Mouse (Mus musculus) liver, embryonic 15.5 days (tissue): Measurements from ENCODE around the gene Tuba1a. TPM values are rescaled to one million over a fixed set of nuclear protein-coding genes. Genes with fewer than 3 reads are reported as not detected.
A peak's percentile ranks its signal among the peaks of the same experiment; 100 is the strongest.
"Not testable (repeated sequence)": the region's sequence is repeated elsewhere in the genome, so short reads cannot be mapped to it uniquely, and the experiment has no call there.

Source experiments
- ATAC-seq: fragments of 200-750 bp; cut with Nextera tagmentation; 2 replicates; pipeline ENCODE4 v1.8.0; 2017; ENCODE audit warnings: moderate number of reproducible peaks, mild to moderate bottlenecking, moderate library complexity; ENCODE audit not compliant: insufficient read depth
- H3K27ac ChIP-seq: fragments of 300-500 bp; sonication (generic); replicated peaks from 2 replicates; pipeline ENCODE4 v1.5.1; 2015; ENCODE audit warnings: mild to moderate bottlenecking, inconsistent platforms
- H3K27me3 ChIP-seq: fragments of 300-500 bp; sonication (generic); 2 replicates; pipeline ENCODE4 v1.6.1; 2015; ENCODE audit warnings: mild to moderate bottlenecking, inconsistent platforms
- H3K36me3 ChIP-seq: fragments of 300-500 bp; sonication (generic); replicated peaks from 2 replicates; pipeline ENCODE4 v1.6.1; 2015; ENCODE audit warnings: moderate library complexity, mild to moderate bottlenecking, inconsistent platforms
- H3K4me1 ChIP-seq: fragments of 300-500 bp; sonication (generic); replicated peaks from 2 replicates; pipeline ENCODE4 v1.6.1; 2015; ENCODE audit warnings: inconsistent platforms
- H3K4me2 ChIP-seq: fragments of 300-500 bp; sonication (generic); 2 replicates; pipeline ENCODE4 v1.6.1; 2015; ENCODE audit warnings: moderate library complexity, mild to moderate bottlenecking, inconsistent platforms
- H3K4me3 ChIP-seq: fragments of 300-500 bp; sonication (generic); replicated peaks from 2 replicates; pipeline ENCODE4 v1.5.1; 2015; ENCODE audit warnings: mild to moderate bottlenecking, inconsistent platforms
- H3K9ac ChIP-seq: fragments of 300-500 bp; sonication (generic); 2 replicates; pipeline ENCODE4 v1.6.1; 2015; ENCODE audit warnings: moderate library complexity, mild to moderate bottlenecking, inconsistent platforms
- H3K9me3 ChIP-seq: fragments of 300-500 bp; sonication (generic); replicated peaks from 2 replicates; pipeline ENCODE4 v1.6.1; 2016; ENCODE audit warnings: inconsistent platforms
- WGBS: fragments of 180-500 bp; shearing (Covaris S2); methylation state at CpG from one replicate; pipeline ENCODE4 v1.1.7; 2015; ENCODE audit warnings: mixed read lengths; ENCODE audit not compliant: insufficient replicate concordance; 5-methylcytosine and 5-hydroxymethylcytosine counted together
- polyA plus RNA-seq: library from polyadenylated mRNA; unstranded; fragments of >200 nt; fragmentation: Nextera tagmentation; extraction: Ambion mirVana; gene quantifications from 2 replicates; pipeline ENCODE4 v1.2.1, GENCODE M21; 2015

The Tuba1a gene
- polyA plus RNA-seq, 1 experiment from 2014 or later, result 75.1 TPM

DNA sequence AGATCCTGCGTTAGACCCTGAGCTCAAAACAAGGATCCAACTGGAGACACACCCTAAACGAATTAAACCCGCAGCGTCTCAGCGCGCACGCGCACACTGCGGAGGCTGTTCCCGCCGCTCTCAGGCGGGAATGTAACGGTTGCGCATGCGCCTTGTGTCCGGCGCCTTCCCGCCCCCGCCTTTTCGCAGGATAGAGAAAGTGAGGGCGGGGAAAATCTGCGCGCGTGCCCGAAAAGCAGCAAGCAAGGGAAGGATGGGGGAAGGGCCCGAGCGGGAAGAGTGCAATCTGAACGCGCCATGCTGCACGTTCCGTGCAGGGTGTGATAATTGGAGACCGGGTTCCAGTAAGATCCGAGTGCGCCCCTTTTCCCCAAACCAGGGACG, 19.7 kb downstream of the Tuba1a start:
- peak overlapping the region; percentile 93 for H3K9ac ChIP-seq
- H3K4me3 ChIP-seq, result peak overlapping the region; percentile 91
- H3K27ac ChIP-seq, result peak overlapping the region; percentile 98
- no peaks in the 10 kb centered on the region for H3K9me3 ChIP-seq
- no peaks in the 10 kb centered on the region for H3K27me3 ChIP-seq
- ATAC-seq, result peak; percentile 78
- WGBS, result 0% methylated on average over 35 of the region's 35 CpGs
- H3K36me3 ChIP-seq, result peaks cover 23% of the 10 kb centered on the region
- H3K4me1 ChIP-seq, result peaks cover 35% of the 10 kb centered on the region
- H3K4me2 ChIP-seq, result peak overlapping the region; percentile 94

GRCm38 (mm10) chr15:98933004-98933671, 20.4 kb downstream of the Tuba1a start:
- H3K4me3 ChIP-seq, result peak overlapping the region; percentile 91
- H3K36me3 ChIP-seq, result peaks cover 23% of the 10 kb centered on the region
- 12% methylated on average over 8 of the region's 9 CpGs for WGBS
- not testable (repeated sequence) for H3K9me3 ChIP-seq, H3K27me3 ChIP-seq, ATAC-seq
- H3K4me1 ChIP-seq, result peaks cover 36% of the 10 kb centered on the region
- peak overlapping the region; percentile 93 for H3K9ac ChIP-seq
- peak overlapping the region; percentile 94 for H3K4me2 ChIP-seq
- peak overlapping the region; percentile 98 for H3K27ac ChIP-seq

DNA sequence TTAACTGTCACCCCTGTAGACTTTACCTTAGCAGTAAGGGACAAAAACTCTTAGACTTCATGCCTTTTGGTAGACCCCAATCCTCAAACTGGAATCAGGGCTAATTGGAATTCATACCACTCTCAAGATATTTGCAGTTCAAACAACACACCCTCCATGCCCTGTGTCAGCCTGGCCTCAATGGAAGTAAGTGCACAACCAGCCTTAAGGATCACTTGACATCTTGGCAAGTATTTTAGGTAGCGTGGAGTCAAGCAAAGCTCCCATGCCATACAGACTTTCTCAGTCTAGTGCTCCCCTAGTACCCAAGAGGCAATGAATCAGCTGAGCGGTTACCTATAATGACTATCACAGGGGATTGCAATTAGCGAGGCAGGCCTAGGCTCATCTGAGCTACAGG, 22.5 kb downstream of the Tuba1a start:
- H3K9ac ChIP-seq, result no peak overlapping the region
- 85% methylated on average over 3 of the region's 3 CpGs for WGBS
- peaks cover 23% of the 10 kb centered on the region for H3K36me3 ChIP-seq
- no peak overlapping the region for H3K4me2 ChIP-seq
- H3K27ac ChIP-seq, result 0 out of 2 replicates have a peak overlapping the region, but pooled peaks have one; percentile 19
- no peaks in the 10 kb centered on the region for H3K27me3 ChIP-seq
- ATAC-seq, result no peak
- peaks cover 30% of the 10 kb centered on the region for H3K4me1 ChIP-seq
- no peaks in the 10 kb centered on the region for H3K9me3 ChIP-seq
- no peak overlapping the region for H3K4me3 ChIP-seq

DNA sequence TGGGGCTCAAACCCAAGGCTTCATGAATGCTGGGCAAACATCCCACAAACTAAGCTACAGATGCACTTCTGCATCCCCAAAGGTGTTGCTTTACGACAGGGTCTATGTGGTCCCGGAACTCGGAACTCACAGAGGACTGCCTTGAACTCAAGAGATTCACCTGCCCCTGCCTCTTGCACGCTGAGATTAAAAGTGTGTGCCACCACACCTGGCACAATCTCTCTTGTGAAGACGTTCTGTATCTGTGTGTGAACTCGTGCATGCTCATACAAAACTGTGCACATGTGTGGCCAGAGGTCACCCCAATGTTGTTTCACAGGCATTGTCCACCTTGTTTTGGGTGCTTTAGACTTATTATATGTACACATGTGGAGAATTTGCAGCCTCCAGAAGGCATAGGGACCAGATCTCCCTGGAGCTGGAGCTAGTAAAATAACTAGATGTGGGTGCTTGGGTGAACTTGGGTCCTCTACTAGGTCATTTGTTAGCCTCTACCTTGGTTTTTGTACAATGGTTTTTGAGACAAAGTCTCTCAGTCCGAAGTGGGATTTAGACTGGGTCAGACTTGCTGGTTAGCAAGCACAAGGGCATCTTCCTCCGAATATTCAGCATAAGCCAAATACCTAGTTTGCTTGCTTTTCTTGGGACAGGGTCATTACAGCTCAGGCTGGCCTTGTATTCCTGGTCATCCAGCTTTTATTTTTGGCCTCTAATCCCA, 23.3 kb downstream of the Tuba1a start:
- Histone ChIP-seq H3K27me3 (no peaks in the 10 kb centered on the region), H3K4me1 (peaks cover 22% of the 10 kb centered on the region), H3K4me2 (no peak overlapping the region), H3K4me3 (no peak overlapping the region), H3K9me3 (no peaks in the 10 kb centered on the region), H3K9ac (no peak overlapping the region), H3K36me3 (peaks cover 23% of the 10 kb centered on the region), H3K27ac (peak overlapping the region; percentile 19; the same call in 1 of the 2 replicates)
- 43% methylated on average over 8 of the region's 8 CpGs for WGBS
- ATAC-seq, result no peak

DNA sequence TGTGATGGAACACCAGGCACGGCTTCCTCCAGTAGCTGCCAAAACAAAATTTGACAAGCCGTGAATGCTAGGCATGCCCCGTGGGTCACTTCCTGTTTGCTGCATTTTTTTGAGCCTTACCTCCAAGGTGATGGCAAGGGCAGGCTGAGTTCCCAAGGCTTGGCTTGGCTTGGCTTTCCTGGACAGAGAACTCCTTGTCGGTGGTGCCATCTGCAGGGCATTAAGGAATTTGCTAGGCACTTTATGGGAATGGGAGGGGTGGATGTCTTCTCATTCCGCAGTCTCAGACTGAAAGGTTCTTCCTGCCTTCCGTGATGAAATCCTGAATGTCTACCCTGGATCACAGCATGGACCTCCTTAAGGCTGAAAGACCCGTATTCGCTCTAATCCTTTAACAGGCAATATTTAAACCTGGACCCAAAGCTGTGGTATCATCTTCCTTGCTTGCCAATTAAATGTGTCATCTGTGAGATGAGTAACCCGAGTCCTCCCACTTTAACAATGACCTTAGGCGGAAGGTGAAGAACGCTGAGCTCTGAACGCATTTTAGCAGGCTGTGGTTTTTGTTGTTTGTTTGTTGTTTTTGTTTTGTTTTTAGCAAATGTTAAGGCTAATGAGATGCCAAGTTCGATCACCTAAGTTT, 24.8 kb downstream of the Tuba1a start:
- H3K4me2 ChIP-seq, result peak overlapping the region; percentile 3; the same call in 1 of the 2 replicates
- H3K27ac ChIP-seq, result 0 out of 2 replicates have a peak overlapping the region, but pooled peaks have one; percentile 6
- no peak overlapping the region for H3K4me3 ChIP-seq
- peaks cover 20% of the 10 kb centered on the region for H3K4me1 ChIP-seq
- ATAC-seq, result no peak
- H3K36me3 ChIP-seq, result peaks cover 23% of the 10 kb centered on the region
- no peaks in the 10 kb centered on the region for H3K27me3 ChIP-seq
- H3K9ac ChIP-seq, result no peak overlapping the region
- no peaks in the 10 kb centered on the region for H3K9me3 ChIP-seq
- WGBS, result 16% methylated on average over 13 of the region's 13 CpGs

DNA sequence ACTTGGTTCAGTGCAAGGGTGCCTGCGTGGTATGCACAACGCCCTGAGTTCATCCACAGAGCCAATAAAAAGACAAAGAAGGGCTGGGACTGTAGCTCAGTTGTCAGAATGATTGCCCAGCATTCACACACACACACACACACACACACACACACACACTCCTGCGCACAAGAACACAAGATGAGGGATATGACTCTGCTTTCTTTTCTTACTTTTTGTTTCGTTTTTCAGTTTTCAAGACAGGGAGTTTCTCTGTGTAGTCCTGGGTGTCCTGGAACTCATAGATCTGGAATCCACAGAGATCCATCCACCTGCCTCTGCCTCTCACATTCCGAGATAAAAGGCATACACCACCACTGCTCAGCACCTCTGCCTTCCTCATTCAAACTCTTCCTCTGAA, 25.9 kb downstream of the Tuba1a start:
- H3K27me3 ChIP-seq, result no peaks in the 10 kb centered on the region
- no peak overlapping the region for H3K9ac ChIP-seq
- no peaks in the 10 kb centered on the region for H3K9me3 ChIP-seq
- H3K4me2 ChIP-seq, result no peak overlapping the region
- no peak overlapping the region for H3K4me3 ChIP-seq
- H3K4me1 ChIP-seq, result peaks cover 16% of the 10 kb centered on the region
- WGBS, result 70% methylated on average over 5 of the region's 5 CpGs
- no peak overlapping the region for H3K27ac ChIP-seq
- no peak for ATAC-seq
- peaks cover 16% of the 10 kb centered on the region for H3K36me3 ChIP-seq

- Histone ChIP-seq H3K27me3 (no peaks in the 10 kb centered on the region), H3K4me1 (peaks cover 8% of the 10 kb centered on the region; the same call in 1 of the 2 replicates), H3K27ac (no peak overlapping the region), H3K4me3 (no peak overlapping the region), H3K9ac (no peak overlapping the region), H3K9me3 (no peaks in the 10 kb centered on the region), H3K36me3 (no peaks in the 10 kb centered on the region), H3K4me2 (no peak overlapping the region)
- 48% methylated on average over 3 of the region's 3 CpGs for WGBS
- ATAC-seq, result peak; percentile 27; the same call in 1 of the 2 replicates
Measured at GRCm38 (mm10) chr15:98924682-98925081, 28.8 kb downstream of the Tuba1a start.

- H3K36me3 ChIP-seq, result no peaks in the 10 kb centered on the region
- no peak overlapping the region for H3K4me3 ChIP-seq
- ATAC-seq, result no peak
- H3K4me2 ChIP-seq, result no peak overlapping the region
- 0 out of 2 replicates have a peak overlapping the region, but pooled peaks have one; percentile 19 for H3K27ac ChIP-seq
- H3K4me1 ChIP-seq, result peaks cover 11% of the 10 kb centered on the region
- H3K27me3 ChIP-seq, result no peaks in the 10 kb centered on the region
- 55% methylated on average over 2 of the region's 2 CpGs for WGBS
- no peaks in the 10 kb centered on the region for H3K9me3 ChIP-seq
- H3K9ac ChIP-seq, result no peak overlapping the region
Measured at GRCm38 (mm10) chr15:98923031-98923537, 30.4 kb downstream of the Tuba1a start.

DNA sequence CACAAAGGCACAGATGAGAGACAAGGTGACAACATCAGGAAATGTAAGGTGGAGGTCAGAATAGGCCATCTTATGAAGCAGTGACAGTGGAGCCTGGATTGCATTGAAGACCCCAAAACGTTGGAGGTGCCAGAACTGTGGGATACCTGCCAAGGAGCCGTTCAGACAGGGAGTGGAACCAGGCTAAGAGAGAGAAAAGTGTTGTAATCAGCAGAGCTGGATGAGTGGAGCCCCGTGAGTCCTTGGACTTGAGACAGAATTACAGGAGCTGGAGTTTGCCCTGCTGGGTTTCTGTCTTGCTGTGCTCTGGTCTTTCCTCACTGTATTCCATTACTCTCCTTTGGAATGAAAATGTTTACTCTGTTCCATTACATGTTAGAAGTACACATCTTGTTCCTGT, 30.9 kb downstream of the Tuba1a start:
- 38% methylated on average over 3 of the region's 3 CpGs for WGBS
- H3K36me3 ChIP-seq, result no peaks in the 10 kb centered on the region
- H3K9me3 ChIP-seq, result no peaks in the 10 kb centered on the region
- no peak for ATAC-seq
- peaks cover 13% of the 10 kb centered on the region for H3K4me1 ChIP-seq
- no peak overlapping the region for H3K4me3 ChIP-seq
- no peak overlapping the region for H3K4me2 ChIP-seq
- H3K9ac ChIP-seq, result no peak overlapping the region
- H3K27ac ChIP-seq, result 0 out of 2 replicates have a peak overlapping the region, but pooled peaks have one; percentile 19
- no peaks in the 10 kb centered on the region for H3K27me3 ChIP-seq

- H3K4me1 ChIP-seq, result peaks cover 24% of the 10 kb centered on the region
- H3K9ac ChIP-seq, result no peak overlapping the region
- no peaks in the 10 kb centered on the region for H3K9me3 ChIP-seq
- no peaks in the 10 kb centered on the region for H3K36me3 ChIP-seq
- ATAC-seq, result no peak
- no peak overlapping the region for H3K4me3 ChIP-seq
- no peak overlapping the region for H3K27ac ChIP-seq
- 75% methylated on average over 5 of the region's 5 CpGs for WGBS
- no peak overlapping the region for H3K4me2 ChIP-seq
- H3K27me3 ChIP-seq, result no peaks in the 10 kb centered on the region
Measured at GRCm38 (mm10) chr15:98921510-98921909, 32.0 kb downstream of the Tuba1a start.

- WGBS, result 21% methylated on average over 8 of the region's 8 CpGs
- peak overlapping the region; percentile 77 for H3K27ac ChIP-seq
- not testable (repeated sequence) for ATAC-seq
Measured at GRCm38 (mm10) chr15:98918499-98918895, 35.0 kb downstream of the Tuba1a start.

More at GRCm38 (mm10) chr15:98918499-98918895, 35.0 kb downstream of the Tuba1a start:
- peak overlapping the region; percentile 86 for H3K4me3 ChIP-seq
- peak overlapping the region; percentile 92 for H3K4me2 ChIP-seq
- H3K4me1 ChIP-seq, result peaks cover 30% of the 10 kb centered on the region
- peak overlapping the region; percentile 79 for H3K9ac ChIP-seq
- not testable (repeated sequence) for H3K9me3 ChIP-seq, H3K27me3 ChIP-seq, H3K36me3 ChIP-seq
